Mouse (Mus musculus): Measurements from ENCODE around the gene Gm7138.
A peak's percentile ranks its signal among the peaks of the same experiment; 100 is the strongest.

Gm7138 gene

GRCm38 (mm10) chr10:77741924-77742688, 34.6 kb downstream of the Gm7138 start, which contains the start of gene Gm18596:
Gene Gm18596, minus strand, starts transcription at chr10:77742638.
- peak; percentile 18 for DNase-seq

- no peak for DNase-seq
Observed at GRCm38 (mm10) chr10:77738929-77739328, 37.8 kb downstream of the Gm7138 start.

GRCm38 (mm10) chr10:77735928-77736327, 40.8 kb downstream of the Gm7138 start:
- DNase-seq: no peak

- no peak for DNase-seq
Observed at GRCm38 (mm10) chr10:77729241-77729640, 47.5 kb downstream of the Gm7138 start.

- no peak for DNase-seq
Observed at GRCm38 (mm10) chr10:77728280-77728679, 48.5 kb downstream of the Gm7138 start.

All from cerebellum, adult 11-12 months (tissue).